Mouse (Mus musculus) intestine, embryonic 16.5 days (tissue): Measurements from ENCODE around the gene Itfg2. TPM values are rescaled to one million over a fixed set of nuclear protein-coding genes. Genes with fewer than 3 reads are reported as not detected.

Source experiments
- ATAC-seq: fragments of 200-750 bp; cut with Nextera tagmentation; 2 replicates; pipeline ENCODE4 v1.8.0; 2017; ENCODE audit warnings: moderate TSS enrichment, moderate library complexity
- H3K27ac ChIP-seq: fragments of 300-500 bp; sonication (generic); 2 replicates; pipeline ENCODE4 v1.5.1; 2014; ENCODE audit warnings: mild to moderate bottlenecking, low read length
- H3K27me3 ChIP-seq: fragments of 300-500 bp; sonication (generic); replicated peaks from 2 replicates; pipeline ENCODE4 v1.6.1; 2014; ENCODE audit warnings: low read length, control low read depth, mixed read lengths; ENCODE audit not compliant: control insufficient read depth, insufficient read depth
- H3K36me3 ChIP-seq: fragments of 300-500 bp; sonication (generic); 2 replicates; pipeline ENCODE4 v1.6.1; 2014; ENCODE audit warnings: low read length, control low read depth; ENCODE audit not compliant: control insufficient read depth, insufficient read depth
- H3K4me1 ChIP-seq: fragments of 300-500 bp; sonication (generic); 2 replicates; pipeline ENCODE4 v1.6.1; 2014; ENCODE audit warnings: low read length, control low read depth, mixed read lengths; ENCODE audit not compliant: control insufficient read depth, insufficient read depth
- H3K4me2 ChIP-seq: fragments of 300-500 bp; sonication (generic); 2 replicates; pipeline ENCODE4 v1.6.1; 2014; ENCODE audit warnings: low read depth, low read length, control low read depth
- H3K4me3 ChIP-seq: fragments of 300-500 bp; sonication (generic); 2 replicates; pipeline ENCODE4 v1.5.1; 2014; ENCODE audit warnings: mild to moderate bottlenecking, low read length
- H3K9ac ChIP-seq: fragments of 300-500 bp; sonication (generic); 2 replicates; pipeline ENCODE4 v1.6.1; 2014; ENCODE audit warnings: low read depth, low read length
- H3K9me3 ChIP-seq: fragments of 300-500 bp; sonication (generic); 2 replicates; pipeline ENCODE4 v1.6.1; 2016; ENCODE audit warnings: low read length, control low read depth; ENCODE audit not compliant: control insufficient read depth
- WGBS: fragments of 180-500 bp; shearing (Covaris S2); extraction: QIAGEN DNeasy Blood & Tissue Kit; methylation state at CpG from one replicate; pipeline ENCODE4 v1.1.7; 2014; 5-methylcytosine and 5-hydroxymethylcytosine counted together
- polyA plus RNA-seq: library from polyadenylated mRNA; unstranded; fragments of >200 nt; fragmentation: Nextera tagmentation; extraction: Ambion mirVana; gene quantifications from 2 replicates; pipeline ENCODE4 v1.2.1, GENCODE M21; 2015

Itfg2 gene
- 26.1 and 26.6 TPM in 2 replicates for polyA plus RNA-seq

GRCm38 (mm10) chr6:128424269-128425019 is at the start of gene Itfg2:
TSS of gene Itfg2 (minus strand) at chr6:128424931.
- Histone ChIP-seq H3K9ac (peak within 1 kb of the TSS; percentile 83), H3K27ac (peak within 1 kb of the TSS; percentile 94), H3K4me3 (peak within 1 kb of the TSS; percentile 61), H3K4me1 (peaks cover 8% of the 10 kb centered on the region), H3K9me3 (no peaks in the 10 kb centered on the region), H3K4me2 (peak within 1 kb of the TSS; percentile 37), H3K27me3 (no peaks in the 10 kb centered on the region), H3K36me3 (no peaks in the 10 kb centered on the region)
- WGBS: under 1% methylated on average over 42 of the region's 42 CpGs
- peak; percentile 96 for ATAC-seq

- no peak for ATAC-seq
- no peak overlapping the region for H3K4me2 ChIP-seq
- no peaks in the 10 kb centered on the region for H3K36me3 ChIP-seq
- no peaks in the 10 kb centered on the region for H3K27me3 ChIP-seq
- 89% methylated on average over 6 of the region's 6 CpGs for WGBS
- no peaks in the 10 kb centered on the region for H3K9me3 ChIP-seq
- no peaks in the 10 kb centered on the region for H3K4me1 ChIP-seq
- no peak overlapping the region for H3K27ac ChIP-seq
- H3K4me3 ChIP-seq: no peak overlapping the region
- no peak overlapping the region for H3K9ac ChIP-seq
Observed at GRCm38 (mm10) chr6:128474112-128474511, 49.4 kb upstream of the Itfg2 start.

GRCm38 (mm10) chr6:128469451-128469850 is 44.7 kb upstream of the Itfg2 start:
- no peaks in the 10 kb centered on the region for H3K9me3 ChIP-seq
- no peaks in the 10 kb centered on the region for H3K36me3 ChIP-seq
- WGBS: 12% methylated on average over 10 of the region's 12 CpGs
- no peak for ATAC-seq
- H3K27me3 ChIP-seq: no peaks in the 10 kb centered on the region
- H3K4me1 ChIP-seq: no peaks in the 10 kb centered on the region
- H3K9ac ChIP-seq: no peak overlapping the region
- H3K4me3 ChIP-seq: 0 out of 2 replicates have a peak overlapping the region, but pooled peaks have one; percentile 1
- H3K27ac ChIP-seq: no peak overlapping the region
- H3K4me2 ChIP-seq: peak overlapping the region; percentile 28; the same call in 1 of the 2 replicates

- no peak for ATAC-seq
- H3K9me3 ChIP-seq: no peaks in the 10 kb centered on the region
- no peak overlapping the region for H3K27ac ChIP-seq
- no peaks in the 10 kb centered on the region for H3K4me1 ChIP-seq
- H3K9ac ChIP-seq: no peak overlapping the region
- H3K36me3 ChIP-seq: no peaks in the 10 kb centered on the region
- no peak overlapping the region for H3K4me2 ChIP-seq
- no peak overlapping the region for H3K4me3 ChIP-seq
- no peaks in the 10 kb centered on the region for H3K27me3 ChIP-seq
- 53% methylated on average over 2 of the region's 2 CpGs for WGBS
Observed at GRCm38 (mm10) chr6:128467298-128467697, 42.6 kb upstream of the Itfg2 start.

GRCm38 (mm10) chr6:128466563-128466962 is 41.8 kb upstream of the Itfg2 start:
- 48% methylated on average over 3 of the region's 3 CpGs for WGBS
- H3K4me3 ChIP-seq: no peak overlapping the region
- no peak for ATAC-seq

GRCm38 (mm10) chr6:128466043-128466442 is 41.3 kb upstream of the Itfg2 start:
- Histone ChIP-seq H3K4me3 (no peak overlapping the region), H3K36me3 (no peaks in the 10 kb centered on the region), H3K9ac (no peak overlapping the region), H3K4me1 (no peaks in the 10 kb centered on the region), H3K27me3 (no peaks in the 10 kb centered on the region), H3K9me3 (no peaks in the 10 kb centered on the region), H3K27ac (no peak overlapping the region), H3K4me2 (no peak overlapping the region)
- no peak for ATAC-seq
- 36% methylated on average over 7 of the region's 7 CpGs for WGBS

More at GRCm38 (mm10) chr6:128466563-128466962, 41.8 kb upstream of the Itfg2 start:
- Histone ChIP-seq H3K9ac (no peak overlapping the region), H3K27ac (no peak overlapping the region), H3K36me3 (no peaks in the 10 kb centered on the region), H3K9me3 (no peaks in the 10 kb centered on the region), H3K27me3 (no peaks in the 10 kb centered on the region), H3K4me1 (no peaks in the 10 kb centered on the region), H3K4me2 (no peak overlapping the region)

GRCm38 (mm10) chr6:128464996-128465395 is 40.3 kb upstream of the Itfg2 start:
- ATAC-seq: no peak
- WGBS: 82% methylated on average over 4 of the region's 4 CpGs
- no peaks in the 10 kb centered on the region for H3K36me3 ChIP-seq

GRCm38 (mm10) chr6:128461606-128462005 is 36.9 kb upstream of the Itfg2 start:
- no peaks in the 10 kb centered on the region; the same call in 1 of the 2 replicates for H3K4me1 ChIP-seq
- H3K36me3 ChIP-seq: no peaks in the 10 kb centered on the region
- no peak overlapping the region for H3K4me2 ChIP-seq
- no peak overlapping the region for H3K9ac ChIP-seq
- H3K27me3 ChIP-seq: no peaks in the 10 kb centered on the region
- no peaks in the 10 kb centered on the region for H3K9me3 ChIP-seq
- H3K27ac ChIP-seq: no peak overlapping the region
- no peak for ATAC-seq
- no peak overlapping the region for H3K4me3 ChIP-seq

More at GRCm38 (mm10) chr6:128464996-128465395, 40.3 kb upstream of the Itfg2 start:
- Histone ChIP-seq H3K27me3 (no peaks in the 10 kb centered on the region), H3K9ac (no peak overlapping the region), H3K27ac (no peak overlapping the region), H3K9me3 (no peaks in the 10 kb centered on the region), H3K4me1 (no peaks in the 10 kb centered on the region; the same call in 1 of the 2 replicates), H3K4me2 (no peak overlapping the region), H3K4me3 (no peak overlapping the region)

- no peak overlapping the region for H3K4me2 ChIP-seq
- ATAC-seq: no peak
- 76% methylated on average over 14 of the region's 14 CpGs for WGBS
Observed at GRCm38 (mm10) chr6:128460729-128461503, 36.2 kb upstream of the Itfg2 start.

More at GRCm38 (mm10) chr6:128460729-128461503, 36.2 kb upstream of the Itfg2 start:
- H3K36me3 ChIP-seq: no peaks in the 10 kb centered on the region
- no peak overlapping the region for H3K27ac ChIP-seq
- H3K4me3 ChIP-seq: no peak overlapping the region
- H3K4me1 ChIP-seq: no peaks in the 10 kb centered on the region; the same call in 1 of the 2 replicates
- H3K9me3 ChIP-seq: no peaks in the 10 kb centered on the region
- H3K27me3 ChIP-seq: no peaks in the 10 kb centered on the region
- H3K9ac ChIP-seq: no peak overlapping the region
